Mouse (Mus musculus) right cerebral cortex, postnatal 25 days (tissue): ENCODE data around the gene Klk1b9.
"Not testable (repeated sequence)": the region's sequence is repeated elsewhere in the genome, so short reads cannot be mapped to it uniquely, and the experiment has no call there.

ENCODE experiments used
- DNase-seq: peaks from one replicate; pipeline ENCODE4 v3.0.0; 2022

Klk1b9 gene

GRCm38 (mm10) chr7:43975761-43976160 lies at the start of gene Klk1b9:
Klk1b9 (plus strand) TSS chr7:43976061.
- DNase-seq: not testable (repeated sequence)

- no peak for DNase-seq
Measured at GRCm38 (mm10) chr7:43928521-43928920, 47.3 kb upstream of the Klk1b9 start.

DNA sequence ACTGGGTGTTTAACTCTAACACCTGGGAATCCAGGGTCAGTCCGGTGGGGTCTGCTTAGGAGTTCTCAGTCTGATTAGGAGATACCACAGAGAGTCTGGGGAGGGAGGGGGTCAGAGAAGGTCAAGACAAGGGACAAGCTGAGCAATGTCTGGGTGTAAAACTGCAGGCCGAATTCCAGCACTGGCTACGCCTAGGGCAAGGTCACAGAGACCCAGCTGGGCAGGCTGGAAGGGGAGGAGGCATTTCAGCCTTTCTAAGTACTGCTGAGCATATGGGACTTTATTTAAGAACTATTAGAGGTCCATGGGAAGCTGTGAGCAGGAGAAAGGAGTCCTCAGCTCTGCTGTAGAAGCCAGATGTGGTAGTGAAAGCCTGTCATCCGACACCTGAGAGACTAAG lies 43.5 kb upstream of the Klk1b9 start:
- no peak for DNase-seq

GRCm38 (mm10) chr7:43933440-43933839 lies 42.4 kb upstream of the Klk1b9 start, which contains the start of gene Klk15:
Klk15 (plus strand) TSS chr7:43933740.
- no peak for DNase-seq

DNA sequence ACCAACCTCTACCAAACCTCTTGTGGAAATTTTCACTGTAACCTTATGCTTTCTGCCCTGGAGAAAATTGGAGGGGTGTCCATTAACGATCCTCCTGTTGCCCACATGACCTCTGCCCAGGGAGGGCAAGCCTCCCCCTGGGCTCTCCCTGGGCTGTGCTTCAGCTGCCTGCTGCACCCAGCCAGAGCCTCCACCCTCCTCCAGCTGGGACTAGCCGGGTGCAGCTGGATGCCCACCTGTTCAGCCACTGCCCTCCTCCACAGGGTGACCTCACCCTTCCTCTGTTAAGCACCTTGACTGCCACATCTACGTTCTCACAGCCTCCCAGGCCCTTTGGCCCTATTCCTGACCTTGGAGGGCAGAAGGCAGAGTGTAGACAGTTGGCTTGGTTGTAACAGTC lies 41.1 kb upstream of the Klk1b9 start:
- DNase-seq: no peak

DNA sequence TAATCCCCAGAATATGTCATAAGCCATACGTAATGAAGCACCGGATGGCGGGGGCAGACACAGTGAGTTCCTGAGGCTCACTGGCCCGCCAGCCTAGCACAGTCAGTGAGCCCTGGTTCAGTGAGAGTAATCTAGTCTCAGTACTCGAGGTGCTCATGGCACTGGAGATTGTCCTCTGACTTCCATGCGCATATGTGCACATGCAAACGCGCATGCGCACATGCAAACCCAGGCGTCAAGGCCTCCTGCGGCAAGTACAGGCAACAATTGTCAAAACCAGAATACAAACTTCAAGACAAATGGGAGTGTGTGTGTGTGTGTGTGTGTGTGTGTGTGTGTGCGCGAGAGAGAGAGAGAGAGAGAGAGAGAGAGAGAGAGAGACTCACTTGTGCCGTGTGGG lies 39.3 kb upstream of the Klk1b9 start:
- no peak for DNase-seq

GRCm38 (mm10) chr7:43942293-43942692 lies 33.6 kb upstream of the Klk1b9 start:
- DNase-seq: not testable (repeated sequence)

- no peak for DNase-seq
Measured at GRCm38 (mm10) chr7:43944727-43945264, 31.1 kb upstream of the Klk1b9 start.

GRCm38 (mm10) chr7:43950364-43950763 lies 25.5 kb upstream of the Klk1b9 start, which contains the start of gene Klk1b8:
Klk1b8 (plus strand) TSS chr7:43950664.
- no peak for DNase-seq

DNA sequence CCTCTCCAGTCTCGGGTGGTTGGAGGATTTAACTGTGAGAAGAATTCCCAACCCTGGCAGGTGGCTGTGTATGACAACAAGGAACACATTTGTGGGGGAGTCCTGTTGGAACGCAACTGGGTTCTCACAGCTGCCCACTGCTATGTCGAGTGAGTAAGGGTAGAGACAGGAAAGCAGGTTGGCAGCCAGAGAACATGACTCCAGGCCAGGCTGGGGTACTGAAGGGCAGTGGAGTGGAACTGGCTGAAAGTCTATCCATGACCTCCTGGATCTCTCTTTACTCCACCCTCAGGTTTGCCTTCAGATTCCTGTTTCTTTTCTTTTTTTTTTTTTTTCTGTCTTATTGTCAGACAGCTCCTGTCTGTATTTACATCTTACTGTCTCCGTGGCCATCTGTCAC lies 23.2 kb upstream of the Klk1b9 start:
- peak; percentile 31 for DNase-seq

DNA sequence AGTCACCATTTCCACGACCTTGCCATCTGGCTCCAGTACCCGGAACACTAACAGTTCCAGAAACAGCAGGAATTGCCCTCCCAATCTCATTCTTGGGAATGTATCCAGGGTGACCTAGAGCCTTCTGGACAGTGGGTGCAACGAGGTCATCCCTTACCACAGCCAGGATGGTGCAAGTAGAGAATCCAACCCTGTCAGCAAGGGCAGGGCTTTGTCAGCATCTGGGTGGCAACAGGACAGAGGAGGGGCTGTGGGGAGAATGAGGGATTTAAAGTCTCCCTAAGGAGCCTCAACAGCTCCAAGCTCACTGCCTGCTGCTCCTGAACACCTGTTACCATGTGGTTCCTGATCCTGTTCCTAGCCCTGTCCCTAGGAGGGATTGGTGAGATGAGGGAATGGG lies 9.4 kb upstream of the Klk1b9 start, which contains the start of gene Klk1b1:
Gene Klk1b1, plus strand, starts transcription at position 301 of the 400 bp plus-strand sequence.
- no peak for DNase-seq

DNA sequence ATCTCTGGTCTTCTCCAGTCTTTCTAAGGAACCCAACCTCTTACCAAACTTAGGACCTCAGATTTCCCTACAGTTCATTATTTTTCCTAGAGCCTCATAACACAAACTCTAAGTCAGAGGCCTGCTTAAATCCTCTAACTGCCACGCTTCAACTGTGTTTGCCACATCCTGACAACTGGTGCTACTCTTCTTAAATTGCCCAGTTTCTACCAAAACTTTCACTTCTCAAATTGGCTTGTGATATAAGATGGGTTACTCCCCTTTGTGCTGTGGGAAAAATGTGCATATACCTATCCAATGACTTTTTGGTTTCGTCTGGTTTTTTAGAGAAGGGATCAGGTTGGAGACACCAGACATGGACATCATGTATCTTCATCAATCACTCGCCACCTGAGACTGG lies 8.8 kb upstream of the Klk1b9 start:
- no peak for DNase-seq

DNA sequence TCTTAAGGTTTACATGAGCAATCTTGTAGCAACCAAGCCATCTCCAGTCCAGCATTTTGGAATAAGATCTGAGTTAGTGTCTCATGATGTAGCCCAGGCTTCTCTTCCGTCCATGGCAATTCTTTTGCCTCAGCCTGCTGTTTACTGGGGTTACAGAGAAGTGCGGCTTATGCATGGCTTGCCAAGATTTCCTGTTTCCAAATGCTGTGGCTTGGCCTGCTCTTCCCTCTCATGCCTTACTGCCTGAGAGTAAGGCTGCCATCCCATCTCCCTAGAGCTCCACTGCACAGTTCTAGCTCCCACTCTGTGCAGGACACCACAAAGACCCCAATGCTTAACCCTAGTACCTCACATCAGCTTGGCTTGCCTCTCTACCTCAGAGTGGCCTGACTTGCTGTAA lies 8.2 kb upstream of the Klk1b9 start:
- DNase-seq: no peak

DNA sequence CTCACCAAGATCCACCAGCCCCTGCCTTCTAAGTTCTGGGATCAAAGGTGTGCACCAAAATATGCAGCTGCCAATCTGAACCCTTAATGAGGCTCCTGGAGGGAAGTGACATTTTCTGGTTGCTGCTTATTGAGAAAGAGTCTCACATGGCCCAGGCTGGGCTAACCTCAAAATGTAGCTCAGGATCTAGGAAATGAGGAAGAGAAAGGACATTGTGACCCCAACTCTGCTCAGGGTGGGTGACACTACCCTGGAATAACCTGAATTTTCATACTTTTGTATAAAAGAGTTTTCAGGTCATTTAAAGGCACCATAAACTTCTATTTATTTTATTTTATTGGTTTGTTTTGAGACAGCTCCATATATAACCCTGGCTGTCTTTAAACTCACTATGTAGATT lies 9.8 kb downstream of the Klk1b9 start:
- no peak for DNase-seq

DNA sequence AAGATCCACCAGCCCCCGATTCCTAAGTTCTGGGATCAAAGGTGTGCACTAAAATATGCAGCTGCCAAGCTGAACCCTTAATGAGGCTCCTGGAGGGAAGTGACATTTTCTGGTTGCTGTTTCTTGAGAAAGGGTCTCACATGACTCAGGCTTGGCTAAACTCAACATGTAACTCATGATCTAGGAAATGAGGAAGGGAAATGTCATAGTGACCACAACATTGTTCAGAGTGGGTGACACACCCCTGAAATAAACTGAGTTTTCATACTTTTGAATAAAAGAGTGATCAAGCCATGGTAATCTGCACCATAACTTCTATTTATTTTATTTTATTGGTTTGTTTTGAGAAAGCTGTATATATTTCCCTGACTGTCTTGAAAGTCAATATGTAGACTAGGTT lies 19.0 kb downstream of the Klk1b9 start:
- DNase-seq: not testable (repeated sequence)

DNA sequence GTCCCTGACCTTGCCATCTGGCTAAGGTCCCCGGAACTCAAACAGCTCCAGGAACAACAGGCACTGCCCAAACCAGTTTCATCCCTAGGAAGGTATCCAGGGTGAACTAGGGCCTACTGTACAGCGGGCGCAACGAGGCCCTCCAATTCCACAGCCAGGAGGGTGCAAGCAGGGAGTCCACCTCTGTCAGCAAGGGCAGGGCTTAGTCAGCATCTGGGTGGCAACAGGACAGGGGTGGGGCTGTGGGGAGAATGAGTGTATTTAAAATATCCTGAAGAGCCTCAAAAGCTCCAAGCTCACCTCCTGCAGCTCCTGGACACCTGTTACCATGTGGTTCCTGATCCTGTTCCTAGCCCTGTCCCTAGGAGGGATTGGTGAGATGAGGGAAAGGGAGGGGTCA lies 19.7 kb downstream of the Klk1b9 start, which contains the start of gene Klk1b11:
Gene Klk1b11, plus strand, starts transcription at position 301 of the 400 bp plus-strand sequence.
- DNase-seq: not testable (repeated sequence)

GRCm38 (mm10) chr7:44004847-44005246 lies 29.0 kb downstream of the Klk1b9 start:
- DNase-seq: no peak

- DNase-seq: not testable (repeated sequence)
Measured at GRCm38 (mm10) chr7:44011868-44012267, 36.0 kb downstream of the Klk1b9 start, which contains the start of gene Klk1b26. Klk1b26 (plus strand) TSS chr7:44012168.

- DNase-seq: peak; percentile 43
Measured at GRCm38 (mm10) chr7:44014666-44015065, 38.8 kb downstream of the Klk1b9 start.

GRCm38 (mm10) chr7:44015071-44015470 lies 39.2 kb downstream of the Klk1b9 start:
- DNase-seq: no peak
